Mouse (Mus musculus) testis, adult 2 months (tissue): Measurements from ENCODE around the gene Nos1.

Experiments used
- CTCF ChIP-seq: fragments of 200-500 bp; IDR thresholded peaks from 2 replicates; pipeline ENCODE4 v1.5.1; 2012; ENCODE audit warnings: low read depth, mild to moderate bottlenecking, inconsistent platforms, low read length, moderate library complexity; ENCODE audit not compliant: control insufficient read depth, insufficient read depth, insufficient replicate concordance
- POLR2A ChIP-seq: fragments of 200-500 bp; IDR thresholded peaks from 2 replicates; pipeline ENCODE4 v1.6.1; 2012; ENCODE audit warnings: low read depth, mild to moderate bottlenecking, inconsistent platforms, low read length, moderate library complexity; ENCODE audit not compliant: control insufficient read depth

GRCm38 (mm10) chr5:117995911-117996310, 215.1 kb downstream of the Nos1 start:
- TF ChIP-seq POLR2A (no peak), CTCF (no peak)
